In the genomic region with DNA sequence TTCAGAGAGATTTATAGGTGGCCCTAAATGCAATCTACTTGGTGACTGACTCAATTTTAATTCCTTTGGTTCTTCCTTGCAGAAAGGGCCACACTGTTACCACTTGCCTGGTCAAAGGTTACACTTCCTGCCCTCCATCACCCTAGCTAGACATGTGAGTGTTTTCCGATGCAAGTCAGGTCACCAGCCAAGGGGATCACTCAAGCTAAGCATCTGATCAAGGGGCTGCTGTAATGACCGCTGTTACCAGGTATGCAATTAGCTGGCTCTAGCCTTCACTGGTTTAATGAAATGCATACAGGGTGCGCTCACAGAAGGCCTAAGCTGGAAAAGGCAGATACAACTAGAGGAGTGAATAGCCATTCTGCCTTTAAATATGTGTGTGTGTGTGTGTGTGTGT, we compare ENCODE assay signal across 22 mouse cellular contexts.
DNase-seq lines count a peak whose midpoint lies in the region; ATAC-seq lines count a peak whose summit lies in the region.
"Had no signal": no experiment of that assay in that cellular context is flagged by ENCODE, and none has a peak within 500 bp of the region (broad histone marks: within the 10 kb centered on the region; RNA-seq: fewer than 3 reads in every experiment).

No protein-coding gene starts in this region.

- H3K9ac ChIP-seq in kidney, embryonic 15.5 days = no peak overlapping the region
- H3K9ac ChIP-seq: intestine, embryonic 15.5 days; limb, embryonic 12.5 days; liver, embryonic 13.5 days; lung, embryonic 15.5 days; midbrain, embryonic 15.5 days had no signal

- no peaks in the 10 kb centered on the region for H3K36me3 ChIP-seq in kidney, embryonic 15.5 days
- no peaks in the 10 kb centered on the region for H3K36me3 ChIP-seq in limb, embryonic 10.5 days
- H3K36me3 ChIP-seq: intestine, embryonic 15.5 days; limb, embryonic 12.5 days; liver, embryonic 13.5 days; lung, embryonic 15.5 days; midbrain, embryonic 15.5 days had no signal

- no peak overlapping the region for H3K4me2 ChIP-seq in kidney, embryonic 15.5 days
- H3K4me2 ChIP-seq: intestine, embryonic 15.5 days; limb, embryonic 12.5 days; liver, embryonic 13.5 days; lung, embryonic 15.5 days; midbrain, embryonic 15.5 days had no signal

- H3K4me3 ChIP-seq in kidney, embryonic 15.5 days (replicated peaks) = no peak overlapping the region
- 0 out of 2 replicates have a peak overlapping the region, but pooled peaks have one; percentile 0 for H3K4me3 ChIP-seq in limb, embryonic 10.5 days
- H3K4me3 ChIP-seq: erythroblast, embryonic 14.5 days; intestine, embryonic 15.5 days; limb, embryonic 12.5 days; liver, embryonic 13.5 days; lung, embryonic 15.5 days; midbrain, embryonic 15.5 days had no signal

- H3K4me1 ChIP-seq in kidney, embryonic 15.5 days = peaks cover 39% of the 10 kb centered on the region
- peaks cover 72% of the 10 kb centered on the region for H3K4me1 ChIP-seq in limb, embryonic 10.5 days
- H3K4me1 ChIP-seq: intestine, embryonic 15.5 days; liver, embryonic 13.5 days; midbrain, embryonic 15.5 days had no signal

- intact Hi-C loops in left cerebral cortex, postnatal 25 days (cut with DNase I) = no loop called here
- intact Hi-C loops in gastrocnemius, postnatal 14 days (cut with DNase I; ENCODE audit: low total_unique reads) = no loop called here

- H3K27ac ChIP-seq in kidney, embryonic 15.5 days = peak overlapping the region; percentile 34; the same call in 1 of the 2 replicates
- peak overlapping the region; percentile 37 for H3K27ac ChIP-seq in limb, embryonic 10.5 days
- H3K27ac ChIP-seq: intestine, embryonic 15.5 days; limb, embryonic 12.5 days; liver, embryonic 13.5 days; lung, embryonic 15.5 days; macrophage; midbrain, embryonic 15.5 days had no signal

- peak; percentile 78 for DNase-seq in embryo, embryonic 10 days (ENCODE audit: low spot score)
- DNase-seq in forelimb bud, embryonic 11.5 days (ENCODE audit: low read depth, low spot score) = peak; percentile 67
- peak; percentile 73 for DNase-seq in limb, embryonic 10.5 days (ENCODE audit: low spot score)
- no peak for DNase-seq in left cerebral cortex, postnatal 25 days (ENCODE audit: low spot score in 2 of 2)
- no peak for DNase-seq in left cerebral cortex, adult 8-10 months (ENCODE audit: low spot score in 2 of 2)
- no peak for DNase-seq in gastrocnemius, postnatal 14 days
- DNase-seq: adrenal gland, postnatal 25 days; cerebellum, adult 8-10 months; heart, adult 18-20 months; liver, embryonic 13.5 days; retina, postnatal 1 day; thymus, postnatal 25 days had no signal

- 21% methylated on average over 3 of the region's 3 CpGs for WGBS in kidney, embryonic 15.5 days
- WGBS in limb, embryonic 10.5 days = 11% methylated on average over 3 of the region's 3 CpGs

- H3K27me3 ChIP-seq in kidney, embryonic 15.5 days = peaks cover 6% of the 10 kb centered on the region
- 0 out of 2 replicates have a peak, but pooled peaks cover 12% of the 10 kb centered on the region for H3K27me3 ChIP-seq in limb, embryonic 10.5 days (ENCODE audit: low read depth, poor library complexity, severe bottlenecking)
- H3K27me3 ChIP-seq: intestine, embryonic 15.5 days; liver, embryonic 13.5 days; midbrain, embryonic 15.5 days; Patski had no signal

- H3K9me3 ChIP-seq in kidney, embryonic 15.5 days (replicated peaks) = no peaks in the 10 kb centered on the region
- no peaks in the 10 kb centered on the region for H3K9me3 ChIP-seq in limb, embryonic 10.5 days (replicated peaks)
- H3K9me3 ChIP-seq: intestine, embryonic 15.5 days; limb, embryonic 12.5 days; liver, embryonic 13.5 days; lung, embryonic 15.5 days; midbrain, embryonic 15.5 days had no signal

- ATAC-seq in kidney, embryonic 15.5 days (replicated peaks; ENCODE audit: low FRiP score) = peak; percentile 79
- ATAC-seq: activated CD4-positive, CD25-positive, alpha-beta regulatory T cell, adult 4 months; forebrain, embryonic 16.5 days; intestine, embryonic 15.5 days; midbrain, embryonic 15.5 days; Patski had no signal

Comparison
In these comparisons a context has a peak if more than half of its experiments do, and no peak if none do; other contexts are left out.
1. DNase-seq: peak in embryo, embryonic 10 days (single experiment), forelimb bud, embryonic 11.5 days (single experiment) and limb, embryonic 10.5 days (single experiment); none in left cerebral cortex, postnatal 25 days (0 of 2), left cerebral cortex, adult 8-10 months (0 of 2) and gastrocnemius, postnatal 14 days (single experiment).